Mouse (Mus musculus) hindbrain, embryonic 10.5 days (tissue): ENCODE results near the gene Tmem234. TPM values are rescaled to one million over a fixed set of nuclear protein-coding genes. Genes with fewer than 3 reads are reported as not detected.

Experiments
- DNase-seq: peaks from one replicate; pipeline ENCODE4 v3.0.0-alpha.2; 2017; ENCODE audit warnings: low spot score
- H3K27ac ChIP-seq: fragments of 300-500 bp; sonication (generic); 2 replicates; pipeline ENCODE4 v1.5.1; 2016; ENCODE audit warnings: mild to moderate bottlenecking, moderate library complexity
- H3K27me3 ChIP-seq: fragments of 300-500 bp; sonication (generic); 2 replicates; pipeline ENCODE4 v1.6.1; 2016; ENCODE audit warnings: mild to moderate bottlenecking; ENCODE audit not compliant: poor library complexity, insufficient read depth, severe bottlenecking
- H3K36me3 ChIP-seq: fragments of 300-500 bp; sonication (generic); 2 replicates; pipeline ENCODE4 v1.6.1; 2016; ENCODE audit warnings: mild to moderate bottlenecking, moderate library complexity
- H3K4me1 ChIP-seq: fragments of 300-500 bp; sonication (generic); replicated peaks from 2 replicates; pipeline ENCODE4 v1.6.1; 2016; ENCODE audit warnings: mild to moderate bottlenecking
- H3K4me3 ChIP-seq: fragments of 300-500 bp; sonication (generic); 2 replicates; pipeline ENCODE4 v1.5.1; 2016; ENCODE audit warnings: mild to moderate bottlenecking, moderate library complexity
- H3K9me3 ChIP-seq: fragments of 300-500 bp; sonication (generic); 2 replicates; pipeline ENCODE4 v1.6.1; 2016; ENCODE audit warnings: mild to moderate bottlenecking, moderate library complexity
- WGBS: fragments of 180-500 bp; shearing (Covaris S2); methylation state at CpG from one replicate; pipeline ENCODE4 v1.1.7; 2016; 5-methylcytosine and 5-hydroxymethylcytosine counted together
- polyA plus RNA-seq: library from polyadenylated mRNA; unstranded; fragments of >200 nt; fragmentation: Nextera tagmentation; extraction: Ambion mirVana; gene quantifications from 2 replicates; pipeline ENCODE4 v1.2.1, GENCODE M21; 2016

Tmem234 gene
- polyA plus RNA-seq, 1 experiment from 2014 or later = 229 TPM

GRCm38 (mm10) chr4:129630944-129631343 is 30.5 kb downstream of the Tmem234 start:
- no peaks in the 10 kb centered on the region for H3K9me3 ChIP-seq
- no peak for DNase-seq
- no peak overlapping the region for H3K4me3 ChIP-seq
- no peak overlapping the region for H3K27ac ChIP-seq
- WGBS = 90% methylated on average over 4 of the region's 4 CpGs
- H3K27me3 ChIP-seq = no peaks in the 10 kb centered on the region
- peaks cover 100% of the 10 kb centered on the region for H3K36me3 ChIP-seq
- H3K4me1 ChIP-seq = peaks cover 3% of the 10 kb centered on the region; the same call in 1 of the 2 replicates

GRCm38 (mm10) chr4:129631867-129632266 is 31.4 kb downstream of the Tmem234 start:
- Histone ChIP-seq H3K27ac (no peak overlapping the region), H3K4me1 (no peaks in the 10 kb centered on the region), H3K27me3 (no peaks in the 10 kb centered on the region), H3K36me3 (peaks cover 100% of the 10 kb centered on the region), H3K4me3 (no peak overlapping the region), H3K9me3 (no peaks in the 10 kb centered on the region)
- DNase-seq = no peak
- 93% methylated on average over 12 of the region's 12 CpGs for WGBS

GRCm38 (mm10) chr4:129633852-129634251 is 33.4 kb downstream of the Tmem234 start:
- no peak overlapping the region for H3K4me3 ChIP-seq
- 94% methylated on average over 6 of the region's 6 CpGs for WGBS
- H3K27me3 ChIP-seq = no peaks in the 10 kb centered on the region
- DNase-seq = no peak
- H3K36me3 ChIP-seq = peaks cover 99% of the 10 kb centered on the region
- peaks cover 8% of the 10 kb centered on the region for H3K4me1 ChIP-seq
- H3K27ac ChIP-seq = no peak overlapping the region
- no peaks in the 10 kb centered on the region for H3K9me3 ChIP-seq

GRCm38 (mm10) chr4:129639221-129639620 is 38.8 kb downstream of the Tmem234 start:
- H3K9me3 ChIP-seq = no peaks in the 10 kb centered on the region
- 0 out of 2 replicates have a peak overlapping the region, but pooled peaks have one; percentile 94 for H3K27ac ChIP-seq
- peak overlapping the region; percentile 70 for H3K4me3 ChIP-seq
- peaks cover 55% of the 10 kb centered on the region for H3K36me3 ChIP-seq
- WGBS = 89% methylated on average over 15 of the region's 15 CpGs
- DNase-seq = no peak
- H3K27me3 ChIP-seq = no peaks in the 10 kb centered on the region
- peaks cover 30% of the 10 kb centered on the region for H3K4me1 ChIP-seq

- Histone ChIP-seq H3K36me3 (peaks cover 55% of the 10 kb centered on the region), H3K4me1 (peaks cover 30% of the 10 kb centered on the region), H3K9me3 (no peaks in the 10 kb centered on the region), H3K4me3 (peak overlapping the region; percentile 70), H3K27ac (peak overlapping the region; percentile 94), H3K27me3 (no peaks in the 10 kb centered on the region)
- 10% methylated on average over 17 of the region's 17 CpGs for WGBS
- peak; percentile 25 for DNase-seq
These were observed 39.7 kb downstream of the Tmem234 start for GRCm38 (mm10) chr4:129640101-129640637.

- peaks cover 30% of the 10 kb centered on the region for H3K4me1 ChIP-seq
- DNase-seq = peak; percentile 98
- H3K9me3 ChIP-seq = no peaks in the 10 kb centered on the region
- no peaks in the 10 kb centered on the region for H3K27me3 ChIP-seq
- peak within 1 kb of the TSS; percentile 70 for H3K4me3 ChIP-seq
- WGBS = under 1% methylated on average over 60 of the region's 60 CpGs
- H3K36me3 ChIP-seq = peaks cover 55% of the 10 kb centered on the region
- H3K27ac ChIP-seq = peak within 1 kb of the TSS; percentile 94
These were observed 40.4 kb downstream of the Tmem234 start, which contains the start of gene Txlna for GRCm38 (mm10) chr4:129640638-129641467. Txlna (minus strand) TSS chr4:129641065.

GRCm38 (mm10) chr4:129641756-129642155 is 41.3 kb downstream of the Tmem234 start:
- H3K27me3 ChIP-seq = no peaks in the 10 kb centered on the region
- WGBS = 64% methylated on average over 5 of the region's 5 CpGs
- no peak for DNase-seq
- H3K4me1 ChIP-seq = peaks cover 30% of the 10 kb centered on the region
- H3K9me3 ChIP-seq = no peaks in the 10 kb centered on the region
- H3K27ac ChIP-seq = peak overlapping the region; percentile 40; the same call in 1 of the 2 replicates
- H3K36me3 ChIP-seq = peaks cover 55% of the 10 kb centered on the region
- peak overlapping the region; percentile 70; the same call in 1 of the 2 replicates for H3K4me3 ChIP-seq

- Histone ChIP-seq H3K27ac (no peak overlapping the region), H3K4me3 (no peak overlapping the region), H3K4me1 (peaks cover 9% of the 10 kb centered on the region), H3K27me3 (no peaks in the 10 kb centered on the region), H3K9me3 (no peaks in the 10 kb centered on the region), H3K36me3 (peaks cover 61% of the 10 kb centered on the region)
- DNase-seq = no peak
- 93% methylated on average over 6 of the region's 6 CpGs for WGBS
These were observed 44.7 kb downstream of the Tmem234 start for GRCm38 (mm10) chr4:129645204-129645603.

GRCm38 (mm10) chr4:129648656-129649055 is 48.2 kb downstream of the Tmem234 start:
- Histone ChIP-seq H3K4me1 (no peaks in the 10 kb centered on the region), H3K4me3 (no peak overlapping the region), H3K27me3 (no peaks in the 10 kb centered on the region), H3K27ac (no peak overlapping the region), H3K9me3 (no peaks in the 10 kb centered on the region), H3K36me3 (peaks cover 94% of the 10 kb centered on the region)
- whole genome bisulfite sequencing = 89% methylated on average over 1 of the region's 1 CpGs
- DNase-seq = no peak

GRCm38 (mm10) chr4:129650359-129650758 is 49.9 kb downstream of the Tmem234 start:
- H3K4me1 ChIP-seq = no peaks in the 10 kb centered on the region
- peaks cover 98% of the 10 kb centered on the region for H3K36me3 ChIP-seq
- DNase-seq = no peak
- 95% methylated on average over 8 of the region's 8 CpGs for WGBS
- H3K9me3 ChIP-seq = no peaks in the 10 kb centered on the region
- H3K27me3 ChIP-seq = no peaks in the 10 kb centered on the region
- H3K27ac ChIP-seq = no peak overlapping the region
- H3K4me3 ChIP-seq = no peak overlapping the region

GRCm38 (mm10) chr4:129654770-129655169 is 54.3 kb downstream of the Tmem234 start:
- Histone ChIP-seq H3K4me3 (no peak overlapping the region), H3K36me3 (peaks cover 98% of the 10 kb centered on the region), H3K27me3 (no peaks in the 10 kb centered on the region), H3K9me3 (no peaks in the 10 kb centered on the region), H3K4me1 (no peaks in the 10 kb centered on the region), H3K27ac (no peak overlapping the region)
- 93% methylated on average over 14 of the region's 14 CpGs for WGBS
- no peak for DNase-seq

- peaks cover 78% of the 10 kb centered on the region for H3K36me3 ChIP-seq
- no peak overlapping the region for H3K4me3 ChIP-seq
- no peaks in the 10 kb centered on the region for H3K4me1 ChIP-seq
- no peaks in the 10 kb centered on the region for H3K9me3 ChIP-seq
- no peaks in the 10 kb centered on the region for H3K27me3 ChIP-seq
- H3K27ac ChIP-seq = no peak overlapping the region
- WGBS = 98% methylated on average over 3 of the region's 3 CpGs
- DNase-seq = no peak
These were observed 61.1 kb downstream of the Tmem234 start for GRCm38 (mm10) chr4:129661584-129661983.

- no peak for DNase-seq
- Histone ChIP-seq H3K27me3 (no peaks in the 10 kb centered on the region), H3K36me3 (peaks cover 78% of the 10 kb centered on the region), H3K27ac (no peak overlapping the region), H3K4me1 (no peaks in the 10 kb centered on the region), H3K9me3 (no peaks in the 10 kb centered on the region), H3K4me3 (no peak overlapping the region)
- WGBS = 88% methylated on average over 3 of the region's 3 CpGs
These were observed 61.9 kb downstream of the Tmem234 start for GRCm38 (mm10) chr4:129662255-129662813.
